Mouse (Mus musculus) frontal cortex, postnatal 36 days (tissue): ENCODE measurements around the gene Zcchc14.

ENCODE experiments used
- DNase-seq, 2 experiments: peaks; one replicate each; pipeline ENCODE4 v3.0.0; 2022; ENCODE audit warnings: low spot score in 2 of 2

The Zcchc14 gene

DNA sequence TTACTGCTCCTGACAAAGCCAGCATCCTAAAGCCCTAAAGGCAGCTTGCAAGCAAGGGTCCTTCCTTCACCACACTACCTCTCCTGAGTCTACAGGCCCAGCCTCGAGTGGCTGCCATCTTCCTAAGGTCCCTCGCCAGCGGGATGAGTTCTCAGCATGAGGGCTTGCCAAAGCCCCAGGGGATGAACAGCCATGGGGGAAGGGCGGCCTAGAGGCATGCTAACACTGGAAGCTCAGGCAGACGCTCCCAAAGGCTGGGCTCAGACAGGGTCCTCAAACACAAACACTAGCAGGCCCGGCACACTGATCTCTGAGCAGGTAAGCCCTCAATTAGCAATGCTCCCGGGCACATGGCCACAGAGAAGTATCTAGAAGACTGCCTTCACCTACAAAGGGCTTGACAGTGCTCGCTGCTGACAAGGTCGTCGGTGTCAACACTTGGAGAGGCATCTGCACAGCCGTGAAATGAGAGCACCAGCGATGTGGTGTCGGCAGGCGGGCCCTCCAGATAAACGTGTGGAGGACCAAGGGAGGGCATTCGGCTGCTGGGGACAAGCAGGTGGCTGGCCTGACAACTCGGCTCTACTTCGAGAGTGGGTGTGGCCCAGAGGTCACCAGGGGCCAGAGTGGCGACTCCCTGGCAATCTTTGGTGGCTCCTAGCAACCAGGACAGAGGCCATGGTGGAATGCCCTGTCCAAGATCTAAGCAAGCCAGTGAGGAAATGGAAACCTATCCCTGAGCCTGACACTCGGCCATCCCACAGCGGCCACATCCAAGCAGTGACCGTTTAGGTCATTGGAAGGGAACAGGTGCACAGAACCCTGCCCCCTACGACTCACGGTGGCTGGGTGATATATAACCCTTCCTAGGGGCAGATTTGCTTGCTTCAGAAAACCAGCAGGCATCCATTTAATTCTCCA is 101.4 kb downstream of the Zcchc14 start:
- DNase-seq: no peak

- DNase-seq: no peak
Observed at GRCm38 (mm10) chr8:121550056-121550455, 102.6 kb downstream of the Zcchc14 start.
